Mouse (Mus musculus) intestine, embryonic 15.5 days (tissue): ENCODE data around the gene Olfr1264. TPM values are rescaled to one million over a fixed set of nuclear protein-coding genes. Genes with fewer than 3 reads are reported as not detected.

ENCODE experiments used
- ATAC-seq: fragments of 200-750 bp; cut with Nextera tagmentation; 2 replicates; pipeline ENCODE4 v1.8.0; 2017; ENCODE audit warnings: moderate TSS enrichment, moderate library complexity
- H3K27ac ChIP-seq: fragments of 300-500 bp; sonication (generic); 2 replicates; pipeline ENCODE4 v1.5.1; 2015; ENCODE audit warnings: mild to moderate bottlenecking, inconsistent platforms
- H3K27me3 ChIP-seq: fragments of 300-500 bp; sonication (generic); replicated peaks from 2 replicates; pipeline ENCODE4 v1.6.1; 2015; ENCODE audit warnings: inconsistent platforms
- H3K36me3 ChIP-seq: fragments of 300-500 bp; sonication (generic); 2 replicates; pipeline ENCODE4 v1.6.1; 2015; ENCODE audit warnings: inconsistent platforms
- H3K4me1 ChIP-seq: fragments of 300-500 bp; sonication (generic); replicated peaks from 2 replicates; pipeline ENCODE4 v1.6.1; 2015; ENCODE audit warnings: inconsistent platforms
- H3K4me2 ChIP-seq: fragments of 300-500 bp; sonication (generic); replicated peaks from 2 replicates; pipeline ENCODE4 v1.6.1; 2015; ENCODE audit warnings: mild to moderate bottlenecking, inconsistent platforms
- H3K4me3 ChIP-seq: fragments of 300-500 bp; sonication (generic); replicated peaks from 2 replicates; pipeline ENCODE4 v1.5.1; 2015; ENCODE audit warnings: inconsistent platforms
- H3K9ac ChIP-seq: fragments of 300-500 bp; sonication (generic); 2 replicates; pipeline ENCODE4 v1.6.1; 2015; ENCODE audit warnings: inconsistent platforms
- H3K9me3 ChIP-seq: fragments of 300-500 bp; sonication (generic); 2 replicates; pipeline ENCODE4 v1.6.1; 2016; ENCODE audit warnings: inconsistent platforms
- WGBS: fragments of 180-500 bp; shearing (Covaris S2); methylation state at CpG from one replicate; pipeline ENCODE4 v1.1.7; 2015; 5-methylcytosine and 5-hydroxymethylcytosine counted together
- polyA plus RNA-seq: library from polyadenylated mRNA; unstranded; fragments of >200 nt; fragmentation: Nextera tagmentation; extraction: Ambion mirVana; gene quantifications from 2 replicates; pipeline ENCODE4 v1.2.1, GENCODE M21; 2015

Gene Olfr1264
- not detected in 2 replicates for polyA plus RNA-seq

- Histone ChIP-seq H3K4me2 (no peak within 1 kb of the TSS), H3K9me3 (no peaks in the 10 kb centered on the region), H3K27me3 (no peaks in the 10 kb centered on the region), H3K27ac (no peak within 1 kb of the TSS), H3K4me1 (no peaks in the 10 kb centered on the region), H3K9ac (no peak within 1 kb of the TSS), H3K4me3 (no peak within 1 kb of the TSS), H3K36me3 (no peaks in the 10 kb centered on the region)
- WGBS, result 66% methylated on average over 2 of the region's 2 CpGs
- no peak for ATAC-seq
Measured at GRCm38 (mm10) chr2:90025477-90025876, at the start of gene Olfr1264. Gene Olfr1264, minus strand, starts transcription at chr2:90025577.

- ATAC-seq, result no peak
- Histone ChIP-seq H3K27ac (no peak overlapping the region), H3K4me2 (no peak overlapping the region), H3K36me3 (no peaks in the 10 kb centered on the region), H3K9ac (no peak overlapping the region), H3K9me3 (no peaks in the 10 kb centered on the region), H3K4me3 (no peak overlapping the region), H3K27me3 (no peaks in the 10 kb centered on the region), H3K4me1 (no peaks in the 10 kb centered on the region)
- 72% methylated on average over 2 of the region's 2 CpGs for WGBS
Measured at GRCm38 (mm10) chr2:90070065-90070464, 44.7 kb upstream of the Olfr1264 start.

GRCm38 (mm10) chr2:90063494-90063893, 38.1 kb upstream of the Olfr1264 start, which contains the start of gene Olfr140:
Gene Olfr140, minus strand, starts transcription at chr2:90063594.
- Histone ChIP-seq H3K36me3 (no peaks in the 10 kb centered on the region), H3K4me2 (no peak within 1 kb of the TSS), H3K9me3 (no peaks in the 10 kb centered on the region), H3K9ac (no peak within 1 kb of the TSS), H3K27me3 (no peaks in the 10 kb centered on the region), H3K27ac (no peak within 1 kb of the TSS), H3K4me3 (no peak within 1 kb of the TSS), H3K4me1 (no peaks in the 10 kb centered on the region)
- ATAC-seq, result no peak

GRCm38 (mm10) chr2:90035037-90035436, 9.7 kb upstream of the Olfr1264 start, which contains the start of gene Olfr1265:
Gene Olfr1265, plus strand, starts transcription at chr2:90035337.
- Histone ChIP-seq H3K4me1 (no peaks in the 10 kb centered on the region), H3K36me3 (no peaks in the 10 kb centered on the region), H3K27ac (no peak within 1 kb of the TSS), H3K4me3 (no peak within 1 kb of the TSS), H3K9ac (no peak within 1 kb of the TSS), H3K27me3 (no peaks in the 10 kb centered on the region), H3K4me2 (no peak within 1 kb of the TSS), H3K9me3 (no peaks in the 10 kb centered on the region)
- ATAC-seq, result no peak

GRCm38 (mm10) chr2:90011831-90012230, 13.5 kb downstream of the Olfr1264 start, which contains the start of gene Olfr1263:
Gene Olfr1263, plus strand, starts transcription at chr2:90012131.
- no peak within 1 kb of the TSS for H3K9ac ChIP-seq
- no peaks in the 10 kb centered on the region for H3K4me1 ChIP-seq
- WGBS, result 81% methylated on average over 2 of the region's 2 CpGs
- no peaks in the 10 kb centered on the region for H3K9me3 ChIP-seq
- no peaks in the 10 kb centered on the region for H3K36me3 ChIP-seq
- no peaks in the 10 kb centered on the region for H3K27me3 ChIP-seq
- no peak for ATAC-seq
- H3K27ac ChIP-seq, result no peak within 1 kb of the TSS
- no peak within 1 kb of the TSS for H3K4me2 ChIP-seq
- H3K4me3 ChIP-seq, result no peak within 1 kb of the TSS

GRCm38 (mm10) chr2:89999845-90000244, 25.5 kb downstream of the Olfr1264 start, which contains the start of gene Olfr1262:
Gene Olfr1262, plus strand, starts transcription at chr2:90000145.
- Histone ChIP-seq H3K9me3 (no peaks in the 10 kb centered on the region), H3K27ac (no peak within 1 kb of the TSS), H3K9ac (no peak within 1 kb of the TSS), H3K36me3 (no peaks in the 10 kb centered on the region), H3K4me1 (no peaks in the 10 kb centered on the region), H3K4me3 (no peak within 1 kb of the TSS), H3K4me2 (no peak within 1 kb of the TSS), H3K27me3 (no peaks in the 10 kb centered on the region)
- ATAC-seq, result no peak

GRCm38 (mm10) chr2:89990921-89991320, 34.5 kb downstream of the Olfr1264 start, which contains the start of gene Olfr1261:
Gene Olfr1261, plus strand, starts transcription at chr2:89991221.
- no peak within 1 kb of the TSS for H3K9ac ChIP-seq
- no peak for ATAC-seq
- no peaks in the 10 kb centered on the region for H3K36me3 ChIP-seq
- H3K27ac ChIP-seq, result no peak within 1 kb of the TSS
- H3K4me3 ChIP-seq, result no peak within 1 kb of the TSS
- no peak within 1 kb of the TSS for H3K4me2 ChIP-seq
- H3K27me3 ChIP-seq, result no peaks in the 10 kb centered on the region
- H3K9me3 ChIP-seq, result no peaks in the 10 kb centered on the region
- no peaks in the 10 kb centered on the region for H3K4me1 ChIP-seq

- 82% methylated on average over 2 of the region's 2 CpGs for WGBS
Measured at GRCm38 (mm10) chr2:89977709-89978108, 47.7 kb downstream of the Olfr1264 start.

GRCm38 (mm10) chr2:89974184-89974583, 51.2 kb downstream of the Olfr1264 start, which contains the start of gene Olfr1260:
Gene Olfr1260, plus strand, starts transcription at chr2:89974340.
- WGBS, result 45% methylated on average over 2 of the region's 2 CpGs

More at GRCm38 (mm10) chr2:89977709-89978108, 47.7 kb downstream of the Olfr1264 start:
- Histone ChIP-seq H3K4me1 (no peaks in the 10 kb centered on the region), H3K4me2 (no peak overlapping the region), H3K27ac (no peak overlapping the region), H3K9ac (no peak overlapping the region), H3K4me3 (no peak overlapping the region), H3K36me3 (no peaks in the 10 kb centered on the region), H3K27me3 (no peaks in the 10 kb centered on the region), H3K9me3 (no peaks in the 10 kb centered on the region)
- ATAC-seq, result no peak

More at GRCm38 (mm10) chr2:89974184-89974583, 51.2 kb downstream of the Olfr1264 start, which contains the start of gene Olfr1260:
- Histone ChIP-seq H3K4me3 (no peak within 1 kb of the TSS), H3K4me2 (no peak within 1 kb of the TSS), H3K4me1 (no peaks in the 10 kb centered on the region), H3K9me3 (no peaks in the 10 kb centered on the region), H3K27ac (no peak within 1 kb of the TSS), H3K27me3 (no peaks in the 10 kb centered on the region), H3K36me3 (no peaks in the 10 kb centered on the region), H3K9ac (no peak within 1 kb of the TSS)
- no peak for ATAC-seq

Other genes with a start within 250 kb of the Olfr1264 start
- gene Olfr1254, start 232.0 kb downstream of the Olfr1264 start, polyA plus RNA-seq, result not detected in 2 replicates
- not detected in 2 replicates for gene Olfr1255, start 213.5 kb downstream of the Olfr1264 start, polyA plus RNA-seq
- not detected in 2 replicates for gene Olfr1256, start 184.0 kb downstream of the Olfr1264 start, polyA plus RNA-seq
- not detected in 2 replicates for gene Olfr48, start 177.4 kb downstream of the Olfr1264 start, polyA plus RNA-seq
- gene Olfr1257, start 147.1 kb downstream of the Olfr1264 start, polyA plus RNA-seq, result 0.09 TPM in 1 of 2 replicates, not detected in the other
- not detected in 2 replicates for gene Olfr1258, start 98.3 kb downstream of the Olfr1264 start, polyA plus RNA-seq
- not detected in 2 replicates for gene Olfr1259, start 76.9 kb downstream of the Olfr1264 start, polyA plus RNA-seq
- not detected in 2 replicates for gene Olfr1260, start 51.2 kb downstream of the Olfr1264 start, polyA plus RNA-seq
- not detected in 2 replicates for gene Olfr1261, start 34.4 kb downstream of the Olfr1264 start, polyA plus RNA-seq
- gene Olfr1262, start 25.4 kb downstream of the Olfr1264 start, polyA plus RNA-seq, result not detected in 2 replicates
- not detected in 2 replicates for gene Olfr1263, start 13.4 kb downstream of the Olfr1264 start, polyA plus RNA-seq
- not detected in 2 replicates for gene Olfr1265, start 9.8 kb upstream of the Olfr1264 start, polyA plus RNA-seq
- gene Olfr140, start 38.0 kb upstream of the Olfr1264 start, polyA plus RNA-seq, result not detected in 2 replicates
- not detected in 2 replicates for gene Olfr1269, start 95.8 kb upstream of the Olfr1264 start, polyA plus RNA-seq
- gene Olfr32, start 116.7 kb upstream of the Olfr1264 start, polyA plus RNA-seq, result not detected in 2 replicates
- not detected in 2 replicates for gene Olfr1270, start 127.5 kb upstream of the Olfr1264 start, polyA plus RNA-seq
- gene Olfr1506, start 198.9 kb upstream of the Olfr1264 start, polyA plus RNA-seq, result not detected in 2 replicates
- not detected in 2 replicates for gene Olfr142, start 232.0 kb upstream of the Olfr1264 start, polyA plus RNA-seq
- not detected in 2 replicates for gene Olfr1271, start 245.5 kb upstream of the Olfr1264 start, polyA plus RNA-seq